Mouse (Mus musculus): ENCODE measurements around the gene Glyr1.

Gene Glyr1

GRCm38 (mm10) chr16:5010371-5010935 lies 39.2 kb downstream of the Glyr1 start:
- no peak for DNase-seq

GRCm38 (mm10) chr16:5008076-5008475 lies 41.6 kb downstream of the Glyr1 start:
- DNase-seq, result no peak

DNA sequence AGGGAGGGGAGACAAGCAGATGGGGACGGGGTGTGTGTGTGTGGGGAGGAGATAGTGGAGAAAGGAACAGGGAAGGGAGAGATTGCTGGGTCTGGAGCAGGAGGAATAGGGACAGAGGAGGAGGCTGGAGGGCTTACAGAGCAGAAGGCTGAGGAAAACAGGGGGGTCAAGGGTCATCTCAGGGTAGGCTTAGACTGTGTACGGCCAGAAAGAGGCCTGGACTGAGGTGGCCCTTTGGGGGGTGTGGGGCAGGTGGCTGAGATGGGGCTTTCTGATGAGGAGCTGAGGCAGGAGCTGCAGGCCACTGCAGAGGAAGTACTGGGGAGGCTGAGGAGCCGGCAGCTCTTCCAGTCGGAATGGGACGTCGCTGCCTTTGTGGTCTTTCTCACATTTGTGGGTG lies 42.2 kb downstream of the Glyr1 start:
- no peak for DNase-seq

DNA sequence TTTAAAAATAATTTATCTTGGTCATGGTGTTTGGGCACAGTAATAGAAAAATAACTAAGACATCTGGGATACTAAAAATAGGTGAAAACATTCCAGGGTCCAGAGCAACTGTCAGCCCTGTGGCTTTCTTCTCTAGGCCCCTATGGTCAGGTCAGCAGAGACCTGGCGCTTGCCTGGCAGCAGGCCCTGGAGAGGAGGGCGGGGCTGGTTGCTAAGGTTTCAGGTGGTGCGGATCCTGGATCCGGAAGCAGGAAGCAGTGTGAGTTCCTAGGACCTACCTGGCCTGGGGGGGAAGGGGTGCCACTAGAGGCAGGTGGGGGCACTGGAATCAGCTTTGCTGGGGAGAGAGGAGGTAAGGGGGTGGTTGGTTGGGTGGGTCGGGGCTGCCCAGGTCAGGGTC lies 42.6 kb downstream of the Glyr1 start, which contains the start of gene Smim22:
Smim22 (plus strand) TSS at position 222 of the 400 bp plus-strand sequence.
- no peak for DNase-seq

DNA sequence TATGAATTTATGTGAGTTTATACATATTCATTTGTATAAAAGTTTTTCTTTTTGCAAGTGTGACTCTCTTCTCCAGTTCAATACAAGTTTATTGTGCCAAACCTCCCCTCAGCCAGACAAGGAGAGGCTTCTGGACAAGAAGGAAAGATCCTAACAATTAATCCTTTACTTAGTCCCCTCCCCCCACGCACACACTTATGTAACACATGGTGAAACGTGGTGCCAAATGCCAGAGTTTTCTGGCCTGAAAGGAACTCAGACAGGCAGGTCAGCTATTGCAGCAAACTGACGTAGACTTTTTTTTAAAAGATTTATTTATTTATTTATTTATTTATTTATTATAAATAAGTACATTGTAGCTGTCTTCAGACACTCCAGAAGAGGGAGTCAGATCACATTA lies 49.1 kb downstream of the Glyr1 start:
- DNase-seq, result no peak

GRCm38 (mm10) chr16:4998984-4999383 lies 50.7 kb downstream of the Glyr1 start:
- no peak for DNase-seq

GRCm38 (mm10) chr16:4997553-4997952 lies 52.1 kb downstream of the Glyr1 start, which contains the start of gene Sept12:
Sept12 (minus strand) TSS chr16:4997852.
- DNase-seq, result no peak

- DNase-seq, result no peak
Measured at GRCm38 (mm10) chr16:4993276-4993675, 56.4 kb downstream of the Glyr1 start.

GRCm38 (mm10) chr16:4984717-4985116 lies 64.9 kb downstream of the Glyr1 start:
- DNase-seq, result no peak

DNA sequence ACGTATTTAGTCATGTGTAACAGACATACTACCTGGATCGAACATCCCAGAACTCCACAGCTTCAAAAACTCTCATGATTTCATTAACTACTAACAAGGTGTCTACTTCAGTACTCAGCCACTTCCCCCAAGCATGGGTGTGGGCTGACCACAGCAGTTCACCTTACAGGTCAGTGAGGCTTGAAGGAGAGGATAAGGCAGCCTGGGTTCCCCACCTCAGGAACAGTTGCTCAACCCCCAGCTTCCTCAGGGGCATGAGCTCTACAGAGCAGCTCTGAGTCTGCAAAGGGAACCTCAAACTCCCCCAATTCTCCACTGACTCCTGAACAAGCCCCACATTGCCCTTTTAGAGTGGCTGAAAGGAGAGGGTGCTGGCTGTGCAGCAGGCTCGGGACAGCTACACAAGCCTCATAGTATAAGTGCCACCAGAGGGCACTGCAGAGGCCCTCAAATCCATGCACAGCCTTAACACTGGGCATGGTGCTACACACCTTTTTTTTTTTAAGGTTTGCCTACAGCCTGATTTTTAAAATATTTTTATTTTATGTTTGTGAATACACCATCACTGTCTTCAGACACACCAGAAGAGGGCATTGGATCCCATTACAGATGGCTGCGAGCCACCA lies 69.8 kb downstream of the Glyr1 start:
- DNase-seq, result no peak

GRCm38 (mm10) chr16:4978275-4979051 lies 71.2 kb downstream of the Glyr1 start:
- DNase-seq, result no peak

- DNase-seq, result peak; percentile 51
Measured at GRCm38 (mm10) chr16:4976180-4976579, 73.5 kb downstream of the Glyr1 start.

DNA sequence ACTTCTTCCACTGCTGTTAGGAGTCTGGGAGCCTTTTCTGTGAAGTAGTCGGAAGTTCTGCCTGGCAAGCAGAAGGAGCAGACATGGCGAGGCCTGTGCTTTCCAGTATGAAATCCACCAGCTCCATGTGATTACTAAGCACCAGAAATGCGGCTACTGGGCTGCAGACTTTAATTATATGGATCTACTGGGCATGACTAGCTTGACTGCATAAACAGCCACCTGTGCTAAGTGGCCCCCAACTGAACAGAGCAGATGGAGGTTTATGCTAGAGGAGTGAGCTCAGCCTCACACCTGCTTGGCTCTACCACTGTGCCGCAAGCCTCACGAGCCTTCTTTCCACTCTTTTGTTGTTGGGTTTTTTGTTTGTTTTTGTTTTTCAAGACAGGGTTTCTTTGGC lies 75.1 kb downstream of the Glyr1 start:
- peak; percentile 42 for DNase-seq

DNA sequence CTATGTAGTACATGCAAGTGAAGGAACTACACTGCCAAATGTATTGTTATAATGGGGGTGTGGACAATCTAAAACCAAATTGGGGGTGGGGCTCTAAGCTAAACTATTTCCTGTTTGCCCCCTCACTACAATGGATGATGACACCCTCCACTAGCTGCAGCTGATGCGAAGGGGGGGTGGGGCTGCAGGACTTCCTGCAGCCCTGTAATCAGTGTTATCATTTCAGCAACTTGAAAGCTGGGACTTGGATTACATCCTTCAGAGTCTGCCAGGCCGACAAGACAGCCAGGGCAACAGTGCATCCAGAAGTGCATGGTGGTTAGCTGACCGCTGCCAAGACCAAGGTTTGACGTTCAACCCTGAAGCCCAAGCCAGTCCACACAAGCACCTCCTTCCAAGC lies 78.0 kb downstream of the Glyr1 start:
- no peak for DNase-seq

DNA sequence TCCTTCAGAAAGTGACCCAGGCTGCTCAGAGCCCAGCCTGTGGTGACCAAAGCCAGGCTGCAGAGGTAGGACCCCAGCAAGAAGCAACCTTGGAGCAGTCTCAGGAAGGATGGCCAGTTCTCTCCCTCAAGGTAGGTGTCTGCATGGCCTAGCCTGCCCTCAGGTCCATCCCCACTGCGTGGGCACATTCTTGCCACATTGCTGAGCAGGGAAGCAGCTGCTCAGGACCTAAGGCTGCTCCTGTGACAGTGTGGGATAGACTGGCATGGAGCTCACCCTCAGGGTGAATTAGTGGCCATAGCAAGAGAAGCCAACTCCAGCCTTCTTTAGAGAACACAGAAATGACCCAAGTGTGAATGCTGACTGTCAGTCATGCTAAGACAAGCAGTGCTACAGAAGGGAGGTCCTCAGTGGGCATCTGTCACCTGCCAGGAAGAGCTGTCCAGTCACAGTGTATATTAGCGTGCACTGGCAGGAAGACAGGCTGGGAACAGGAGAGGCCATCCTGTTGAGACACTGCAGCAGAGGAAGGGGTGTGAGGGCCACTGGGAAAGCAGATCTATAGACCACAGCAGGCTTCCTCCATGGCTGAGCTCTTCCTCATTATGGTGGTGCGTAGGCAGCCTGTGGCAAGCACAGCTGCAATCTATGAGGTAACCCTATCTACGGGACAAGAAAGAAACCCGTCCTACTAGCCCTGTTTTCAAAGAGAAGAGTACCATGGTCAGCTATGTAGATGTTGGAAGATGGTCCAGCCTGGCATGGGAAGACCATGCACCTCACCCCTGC lies 80.4 kb downstream of the Glyr1 start:
- DNase-seq, result no peak

DNA sequence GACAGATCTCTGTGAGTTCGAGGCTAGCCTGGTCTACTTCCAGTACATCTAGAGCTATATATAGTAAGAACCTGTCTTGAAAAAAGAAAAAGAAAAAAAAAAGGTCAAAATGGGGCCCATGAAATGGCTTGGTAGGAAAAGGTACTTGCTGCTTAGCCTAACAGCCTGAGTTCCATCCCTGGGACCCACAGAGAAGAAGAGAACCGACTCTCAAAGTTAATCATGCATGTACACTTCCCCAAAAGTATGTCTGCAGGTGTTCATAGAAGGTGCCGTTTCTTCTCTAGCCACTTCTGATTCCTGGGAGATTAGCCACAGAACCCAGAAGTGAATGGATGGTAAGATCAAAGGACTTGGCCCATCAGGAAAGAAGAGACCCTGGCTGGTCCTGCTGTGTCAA lies 81.2 kb downstream of the Glyr1 start:
- no peak for DNase-seq

- DNase-seq, result peak; percentile 48
Measured at GRCm38 (mm10) chr16:4965392-4966129, 84.1 kb downstream of the Glyr1 start.

DNA sequence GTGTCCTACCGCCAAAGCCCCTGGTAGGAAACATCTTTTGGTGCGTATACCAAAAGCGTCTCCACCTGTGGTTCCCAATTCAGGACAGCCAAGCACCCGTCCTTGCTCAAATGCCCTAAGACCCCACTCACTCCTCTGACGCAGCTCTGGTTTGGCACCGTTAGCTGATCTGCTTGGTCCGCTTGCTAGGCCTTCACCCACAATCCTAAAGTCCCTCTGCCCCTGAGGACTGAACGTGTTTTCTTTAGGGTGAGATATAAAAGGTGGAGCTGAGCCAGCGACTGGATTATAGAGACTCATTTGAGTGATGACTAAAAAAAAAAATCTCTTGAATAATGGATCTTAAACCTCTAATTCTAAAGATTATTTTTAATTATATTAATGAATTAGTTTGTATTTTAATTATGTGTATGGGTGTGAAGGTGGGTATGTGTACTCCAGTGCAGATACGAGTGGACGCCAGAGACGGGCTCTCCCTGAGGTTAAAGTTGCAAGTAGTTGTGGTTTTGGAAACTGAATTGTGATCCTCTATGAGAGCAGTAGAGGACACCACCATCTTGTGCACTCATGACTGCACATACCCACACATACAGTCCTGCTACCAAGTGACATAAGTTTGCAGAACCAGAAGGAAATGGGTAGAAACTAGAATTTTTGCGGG lies 84.8 kb downstream of the Glyr1 start:
- no peak for DNase-seq
